9 mouse cellular contexts compared by ENCODE assay signal in genomic region chr2:167167515-167168212, GRCm38 (mm10). TPM values are rescaled to one million over a fixed set of nuclear protein-coding genes. Genes with fewer than 3 reads are reported as not detected.
DNase-seq lines count a peak whose midpoint lies in the region; ATAC-seq and TF ChIP-seq lines count a peak whose summit lies in the region.
"Had no signal": no experiment of that assay in that cellular context is flagged by ENCODE, and none has a peak within 500 bp of the region (broad histone marks: within the 10 kb centered on the region; RNA-seq: fewer than 3 reads in every experiment).

No protein-coding gene starts in this region.

- WGBS in embryonic facial prominence, embryonic 12.5 days, result 57% methylated on average over 11 of the region's 11 CpGs
- WGBS in embryonic facial prominence, embryonic 10.5 days, result 75% methylated on average over 11 of the region's 11 CpGs
- 33% methylated on average over 11 of the region's 11 CpGs for WGBS in heart, embryonic 14.5 days

- no peak overlapping the region for H3K9ac ChIP-seq in embryonic facial prominence, embryonic 12.5 days
- 0 out of 2 replicates have a peak overlapping the region, but pooled peaks have one; percentile 8 for H3K9ac ChIP-seq in heart, embryonic 14.5 days (ENCODE audit: low read length)

- ATAC-seq in embryonic facial prominence, embryonic 12.5 days (ENCODE audit: insufficient number of reproducible peaks, insufficient read depth, low FRiP score, low TSS enrichment), result peak; percentile 37; the same call in 1 of the 2 replicates
- ATAC-seq in Patski, result peak; percentile 51
- ATAC-seq in heart, embryonic 14.5 days (ENCODE audit: insufficient number of reproducible peaks, insufficient read depth, low FRiP score, low read depth), result peak; percentile 64
- no peak for ATAC-seq in CD4-positive, CD25-positive, alpha-beta regulatory T cell, adult 4 months

- H3K9me3 ChIP-seq in embryonic facial prominence, embryonic 12.5 days, result no peaks in the 10 kb centered on the region
- H3K9me3 ChIP-seq in embryonic facial prominence, embryonic 10.5 days, result no peaks in the 10 kb centered on the region
- no peaks in the 10 kb centered on the region for H3K9me3 ChIP-seq in heart, embryonic 14.5 days (ENCODE audit: control insufficient read depth, low read length)

- H3K27ac ChIP-seq in embryonic facial prominence, embryonic 12.5 days, result no peak overlapping the region
- no peak overlapping the region for H3K27ac ChIP-seq in embryonic facial prominence, embryonic 10.5 days (replicated peaks)
- peak overlapping the region; percentile 42 to 65 for H3K27ac ChIP-seq in heart, embryonic 14.5 days (replicated peaks in 1 of 2; ENCODE audit: control insufficient read depth in 1 of 2, insufficient read depth in 1 of 2, low read depth in 2 of 2, low read length in 2 of 2)

- CTCF ChIA-PET in Patski (lab: Charles Lee), result interaction anchor here (0.7 to 1.1 kb wide), 2 partner anchors 10 to 95 kb away, joined by 3 to 4 read pairs; no protein-coding TSS in a partner anchor

- intact Hi-C loops in left cerebral cortex, postnatal 10 days (cut with DNase I), result no loop called here

- no peaks in the 10 kb centered on the region for H3K27me3 ChIP-seq in embryonic facial prominence, embryonic 12.5 days
- no peaks in the 10 kb centered on the region for H3K27me3 ChIP-seq in embryonic facial prominence, embryonic 10.5 days (replicated peaks; ENCODE audit: low read depth, poor library complexity, severe bottlenecking)
- H3K27me3 ChIP-seq in Patski, result no peaks in the 10 kb centered on the region
- H3K27me3 ChIP-seq in heart, embryonic 14.5 days (ENCODE audit: control insufficient read depth, insufficient read depth, low read length), result no peaks in the 10 kb centered on the region

- no peak overlapping the region for H3K4me3 ChIP-seq in embryonic facial prominence, embryonic 12.5 days
- H3K4me3 ChIP-seq in embryonic facial prominence, embryonic 10.5 days, result no peak overlapping the region
- no peak overlapping the region for H3K4me3 ChIP-seq in heart, embryonic 14.5 days (ENCODE audit: control insufficient read depth in 1 of 2, insufficient read depth in 1 of 2, low read depth in 1 of 2, low read length in 2 of 2)

- POLR2A ChIA-PET in Patski (lab: Charles Lee), result no interaction called here

- DNase-seq in embryonic facial prominence, embryonic 10.5 days (ENCODE audit: low spot score), result no peak
- DNase-seq in Patski (ENCODE audit: low read depth, low spot score), result no peak
- peak; percentile 32 for DNase-seq in lung, postnatal 25 days (ENCODE audit: low spot score)
- DNase-seq in left cerebral cortex, postnatal 10 days (ENCODE audit: extremely low spot score in 1 of 2, low spot score in 2 of 2), result no peak
- no peak for DNase-seq in cerebellum, postnatal 25 days
- DNase-seq: cerebellum, adult 11 months had no signal

- H3K4me1 ChIP-seq in embryonic facial prominence, embryonic 12.5 days, result peaks cover 6% of the 10 kb centered on the region
- H3K4me1 ChIP-seq in embryonic facial prominence, embryonic 10.5 days, result no peaks in the 10 kb centered on the region; the same call in 1 of the 2 replicates
- peaks cover 18 to 26% of the 10 kb centered on the region in 2 experiments for H3K4me1 ChIP-seq in heart, embryonic 14.5 days (ENCODE audit: control insufficient read depth in 2 of 2, insufficient read depth in 2 of 2, low read length in 2 of 2)

- H3K36me3 ChIP-seq in embryonic facial prominence, embryonic 12.5 days, result no peaks in the 10 kb centered on the region
- H3K36me3 ChIP-seq in embryonic facial prominence, embryonic 10.5 days (replicated peaks), result no peaks in the 10 kb centered on the region
- H3K36me3 ChIP-seq in heart, embryonic 14.5 days (ENCODE audit: control insufficient read depth, insufficient read depth, low read length), result no peaks in the 10 kb centered on the region

- in situ Hi-C loops in Patski (cut with MboI; ENCODE audit: low pct_unique_long_range_greater_than_20kb), result no loop called here

- H3K4me2 ChIP-seq in embryonic facial prominence, embryonic 12.5 days (replicated peaks), result no peak overlapping the region
- no peak overlapping the region for H3K4me2 ChIP-seq in heart, embryonic 14.5 days (ENCODE audit: low read length)

- TF ChIP-seq CTCF in Patski (IDR thresholded peaks at IDR 0.05), result no peak

RNA-seq across cellular contexts. Expression of gene Kcnb1, which starts 22.3 kb away (rescaled TPM):
- 0.93 and 1.3 TPM in 2 replicates for polyA plus RNA-seq in embryonic facial prominence, embryonic 12.5 days (2016; fragmentation: Nextera tagmentation; extraction: Ambion mirVana)
- polyA plus RNA-seq in embryonic facial prominence, embryonic 10.5 days (2016; fragmentation: Nextera tagmentation; extraction: Ambion mirVana), result 0.40 and 0.52 TPM in 2 replicates
- polyA plus RNA-seq in Patski (2021), result 1.5 TPM
- 0.35 and 0.85 TPM in 2 replicates for polyA plus RNA-seq in heart, embryonic 14.5 days (2014; fragmentation: Nextera tagmentation; extraction: Ambion mirVana)
- 10 to 100 TPM; 95.0 to 95.2 TPM for total RNA-seq in left cerebral cortex, postnatal 10 days (2021)
- polyA plus RNA-seq in CD4-positive, CD25-positive, alpha-beta regulatory T cell, adult 4 months (2017; shearing (Covaris generic)), result under 1 TPM; 0.22 to 0.92 TPM

Comparison
In these comparisons a context has a peak if more than half of its experiments do, and no peak if none do; other contexts are left out.
1. H3K27ac ChIP-seq: peak in heart, embryonic 14.5 days (2 of 2); none in embryonic facial prominence, embryonic 12.5 days (single experiment) and embryonic facial prominence, embryonic 10.5 days (single experiment).